Mouse (Mus musculus) erythroblast, embryonic 14.5 days (primary cell): ENCODE data around the gene Nr1d2. TPM values are rescaled to one million over a fixed set of nuclear protein-coding genes. Genes with fewer than 3 reads are reported as not detected.
"Not testable (repeated sequence)": the region's sequence is repeated elsewhere in the genome, so short reads cannot be mapped to it uniquely, and the experiment has no call there.

Source experiments
- H3K27me3 ChIP-seq: 2 replicates; pipeline ENCODE4 v1.6.1; 2012; ENCODE audit warnings: inconsistent platforms; ENCODE audit not compliant: control insufficient read depth
- H3K36me3 ChIP-seq: 2 replicates; pipeline ENCODE4 v1.6.1; 2012; ENCODE audit warnings: mild to moderate bottlenecking, inconsistent platforms; ENCODE audit not compliant: control insufficient read depth
- H3K4me1 ChIP-seq: 2 replicates; pipeline ENCODE4 v1.6.1; 2012; ENCODE audit warnings: inconsistent platforms; ENCODE audit not compliant: control insufficient read depth
- H3K4me3 ChIP-seq: replicated peaks from 2 replicates; pipeline ENCODE3; 2012; ENCODE audit warnings: moderate library complexity, mild to moderate bottlenecking, inconsistent platforms
- H3K9me3 ChIP-seq: 2 replicates; pipeline ENCODE4 v1.6.1; 2012; ENCODE audit warnings: low read length, inconsistent platforms, mixed read lengths; ENCODE audit not compliant: control insufficient read depth
- GATA1 ChIP-seq: IDR thresholded peaks from 2 replicates; pipeline ENCODE4 v1.6.1; 2012; ENCODE audit warnings: low read length, inconsistent platforms, mixed read lengths
- TAL1 ChIP-seq: IDR thresholded peaks from 3 replicates; pipeline ENCODE4 v1.6.1; 2012; ENCODE audit warnings: low read length, inconsistent platforms, mixed read lengths
- polyA plus RNA-seq: library from polyadenylated mRNA; stranded (reverse); fragments of >175 nt; gene quantifications from 2 replicates; pipeline ENCODE4 v1.2.3, GENCODE M21; 2012

Gene Nr1d2
- polyA plus RNA-seq, 1 experiment, result not detected

DNA sequence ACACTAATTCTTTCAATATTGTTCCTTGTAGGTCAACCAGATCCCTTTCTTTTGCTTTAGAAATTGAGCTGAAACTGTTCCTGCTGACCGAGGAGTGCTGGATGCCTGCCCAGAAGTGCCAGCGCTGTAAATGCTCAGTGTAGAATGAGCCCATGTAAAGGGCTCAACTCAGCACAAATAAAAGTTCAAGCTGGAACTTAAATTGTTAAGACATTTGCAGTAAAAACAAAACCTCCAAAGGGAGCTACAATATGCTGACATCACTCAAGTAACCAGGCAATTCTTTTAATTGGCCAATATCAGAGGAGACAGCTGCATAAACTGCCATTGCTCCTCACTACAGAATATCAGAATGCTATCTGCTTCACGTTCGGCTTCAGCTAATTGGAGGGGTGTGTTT is 24.5 kb upstream of the Nr1d2 start:
- Histone ChIP-seq H3K4me3 (no peak overlapping the region), H3K27me3 (no peaks in the 10 kb centered on the region), H3K9me3 (no peaks in the 10 kb centered on the region), H3K4me1 (no peaks in the 10 kb centered on the region; the same call in 1 of the 2 replicates), H3K36me3 (peaks cover 30% of the 10 kb centered on the region)
- TF ChIP-seq TAL1 (no peak), GATA1 (no peak)

DNA sequence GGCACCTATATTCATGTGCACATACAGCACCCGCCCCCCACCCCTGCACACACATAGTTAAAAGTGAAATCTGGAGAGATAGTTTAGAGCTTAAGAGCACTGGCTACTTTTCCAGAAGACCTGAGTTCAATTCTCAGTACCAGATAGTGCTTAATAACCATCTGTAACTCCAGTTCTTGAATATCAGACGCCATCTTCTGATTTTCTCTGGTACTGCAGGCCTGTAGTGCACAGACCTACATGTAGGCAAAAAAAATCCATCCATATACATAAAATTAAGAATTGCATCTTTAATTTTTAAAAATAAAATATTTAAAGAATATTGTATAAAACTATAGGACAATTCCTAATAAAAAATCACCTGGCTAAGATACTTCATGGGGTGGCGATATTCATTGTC is 22.3 kb upstream of the Nr1d2 start:
- no peaks in the 10 kb centered on the region for H3K9me3 ChIP-seq
- no peaks in the 10 kb centered on the region for H3K4me1 ChIP-seq
- H3K36me3 ChIP-seq, result peaks cover 8% of the 10 kb centered on the region
- no peak overlapping the region for H3K4me3 ChIP-seq
- TF ChIP-seq TAL1 (no peak), GATA1 (no peak)
- H3K27me3 ChIP-seq, result no peaks in the 10 kb centered on the region

DNA sequence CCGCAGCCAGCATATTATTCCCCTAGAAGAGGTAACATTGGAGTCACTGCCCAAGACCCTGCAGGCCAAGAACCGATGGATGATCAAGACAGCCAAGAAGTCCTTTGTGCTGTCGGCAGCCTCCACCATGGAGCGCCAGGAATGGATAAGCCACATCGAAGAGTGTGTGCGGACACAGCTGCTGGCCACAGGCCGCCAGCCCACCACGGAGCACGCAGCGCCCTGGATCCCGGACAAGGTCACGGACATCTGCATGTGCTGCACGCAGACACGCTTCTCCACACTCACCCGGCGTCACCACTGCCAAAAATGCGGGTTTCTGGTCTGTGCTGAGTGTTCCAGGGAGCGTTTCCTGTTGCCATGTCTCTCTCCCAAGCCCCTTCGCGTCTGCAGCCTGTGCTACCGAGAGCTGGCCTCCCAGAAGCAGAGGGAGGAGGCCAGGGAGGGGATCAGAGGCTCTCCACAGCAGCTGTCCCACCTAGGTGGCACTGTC is 3.8 kb upstream of the Nr1d2 start:
- H3K9me3 ChIP-seq, result no peaks in the 10 kb centered on the region
- peaks cover 21% of the 10 kb centered on the region for H3K4me1 ChIP-seq
- TF ChIP-seq TAL1, result no peak
- no peak for TF ChIP-seq GATA1
- no peak overlapping the region for H3K4me3 ChIP-seq
- H3K27me3 ChIP-seq, result no peaks in the 10 kb centered on the region
- H3K36me3 ChIP-seq, result no peaks in the 10 kb centered on the region

DNA sequence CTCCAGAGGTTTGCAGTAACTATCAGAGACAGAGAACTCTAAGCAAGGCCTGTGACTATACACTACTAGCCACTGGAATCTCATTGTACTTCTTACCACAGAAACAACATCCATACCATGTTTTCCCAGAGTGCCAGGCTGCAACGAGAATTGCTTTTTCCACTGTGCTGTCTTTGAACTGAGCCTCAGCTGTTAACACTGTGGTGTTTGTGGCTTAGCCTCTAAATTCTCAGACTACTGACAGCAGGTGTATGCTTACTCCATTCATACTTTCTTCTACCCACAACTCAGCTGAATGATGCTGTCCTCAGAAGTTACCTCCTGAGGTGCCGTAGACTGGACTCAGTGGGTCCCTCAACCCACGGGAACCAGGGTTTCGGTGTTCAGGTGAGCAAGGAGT is 2.9 kb upstream of the Nr1d2 start:
- TF ChIP-seq TAL1 (no peak), GATA1 (no peak)
- H3K4me3 ChIP-seq, result no peak overlapping the region
- H3K9me3 ChIP-seq, result no peaks in the 10 kb centered on the region
- no peaks in the 10 kb centered on the region for H3K27me3 ChIP-seq
- no peaks in the 10 kb centered on the region for H3K36me3 ChIP-seq
- peaks cover 21% of the 10 kb centered on the region for H3K4me1 ChIP-seq

DNA sequence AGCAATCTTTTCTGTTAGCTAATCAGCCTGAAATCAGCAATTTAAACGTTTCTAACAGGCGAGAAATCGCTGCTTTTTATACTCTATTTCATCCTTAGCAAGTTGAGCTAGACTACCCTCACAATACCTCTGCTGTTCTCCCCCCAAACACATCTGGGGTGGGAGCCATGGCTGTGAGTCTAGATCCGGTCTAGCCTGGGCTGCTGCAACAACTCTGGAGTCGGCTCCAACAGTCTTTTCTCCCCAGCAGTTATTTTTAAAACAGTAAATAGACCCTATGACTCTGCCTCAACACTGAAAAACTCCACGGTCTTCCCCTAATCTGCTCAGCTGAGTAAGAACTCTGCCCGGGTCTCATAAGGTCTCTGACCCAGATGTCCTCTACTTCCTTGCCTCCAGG is 1.2 kb upstream of the Nr1d2 start:
- TF ChIP-seq GATA1, result no peak
- no peak overlapping the region for H3K4me3 ChIP-seq
- H3K27me3 ChIP-seq, result no peaks in the 10 kb centered on the region
- no peaks in the 10 kb centered on the region for H3K9me3 ChIP-seq
- H3K36me3 ChIP-seq, result no peaks in the 10 kb centered on the region
- H3K4me1 ChIP-seq, result peaks cover 21% of the 10 kb centered on the region

DNA sequence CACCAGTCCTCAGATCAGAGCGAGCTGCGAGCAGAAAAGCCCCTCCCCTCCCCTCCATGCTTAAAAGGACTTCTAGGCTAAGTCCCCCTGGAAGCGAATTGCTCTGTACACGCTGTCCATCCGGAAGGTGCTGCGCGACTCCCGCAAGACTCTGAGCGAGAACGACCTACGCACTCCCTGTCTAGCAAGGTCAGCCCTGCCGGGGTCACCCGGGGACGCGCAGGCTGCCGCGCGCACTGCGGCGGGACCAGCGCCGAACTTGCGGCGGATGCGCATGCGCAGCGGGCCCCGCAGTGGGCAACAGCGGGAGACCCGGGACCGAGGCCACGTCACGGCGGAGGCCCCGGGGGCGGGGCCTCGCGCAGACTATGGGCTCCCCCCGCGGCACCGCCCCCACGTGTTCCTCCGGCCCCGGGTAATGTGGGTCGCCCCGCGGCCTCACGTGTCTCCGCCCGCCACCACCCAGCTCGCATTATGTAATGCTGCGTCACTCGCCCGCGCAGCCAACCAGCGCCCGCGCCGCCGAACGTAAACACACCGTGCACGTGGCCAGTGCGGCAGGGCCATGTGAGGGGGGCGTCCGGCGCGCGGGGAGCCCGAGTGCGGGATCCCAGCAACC is 687 bp downstream of the Nr1d2 start:
- no peak for TF ChIP-seq GATA1
- no peak for TF ChIP-seq TAL1
- peaks cover 21% of the 10 kb centered on the region for H3K4me1 ChIP-seq
- H3K9me3 ChIP-seq, result no peaks in the 10 kb centered on the region
- H3K4me3 ChIP-seq, result peak overlapping the region; percentile 76
- no peaks in the 10 kb centered on the region for H3K36me3 ChIP-seq
- no peaks in the 10 kb centered on the region for H3K27me3 ChIP-seq

DNA sequence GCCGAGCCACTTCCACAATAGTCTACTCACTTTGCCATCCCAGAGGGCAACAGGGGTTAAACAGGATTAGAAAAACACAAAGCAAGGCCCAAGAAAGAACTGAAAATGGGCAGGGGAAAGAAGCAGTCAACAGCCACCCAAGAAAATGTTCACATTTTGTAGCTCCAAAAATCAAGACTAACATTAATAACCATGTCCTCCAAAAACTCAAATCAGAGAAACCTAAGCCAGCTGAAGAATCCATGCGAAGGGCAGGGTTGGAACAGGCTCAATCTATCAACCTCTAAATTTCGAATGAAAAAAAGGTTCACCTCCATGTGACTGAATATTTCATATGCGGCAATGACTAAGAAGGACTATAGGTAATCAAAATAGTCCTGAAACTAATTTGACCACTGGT is 1.5 kb downstream of the Nr1d2 start:
- H3K36me3 ChIP-seq, result no peaks in the 10 kb centered on the region
- TF ChIP-seq TAL1, result no peak
- no peak for TF ChIP-seq GATA1
- H3K27me3 ChIP-seq, result no peaks in the 10 kb centered on the region
- H3K4me1 ChIP-seq, result peaks cover 21% of the 10 kb centered on the region
- no peak overlapping the region for H3K4me3 ChIP-seq
- no peaks in the 10 kb centered on the region for H3K9me3 ChIP-seq

DNA sequence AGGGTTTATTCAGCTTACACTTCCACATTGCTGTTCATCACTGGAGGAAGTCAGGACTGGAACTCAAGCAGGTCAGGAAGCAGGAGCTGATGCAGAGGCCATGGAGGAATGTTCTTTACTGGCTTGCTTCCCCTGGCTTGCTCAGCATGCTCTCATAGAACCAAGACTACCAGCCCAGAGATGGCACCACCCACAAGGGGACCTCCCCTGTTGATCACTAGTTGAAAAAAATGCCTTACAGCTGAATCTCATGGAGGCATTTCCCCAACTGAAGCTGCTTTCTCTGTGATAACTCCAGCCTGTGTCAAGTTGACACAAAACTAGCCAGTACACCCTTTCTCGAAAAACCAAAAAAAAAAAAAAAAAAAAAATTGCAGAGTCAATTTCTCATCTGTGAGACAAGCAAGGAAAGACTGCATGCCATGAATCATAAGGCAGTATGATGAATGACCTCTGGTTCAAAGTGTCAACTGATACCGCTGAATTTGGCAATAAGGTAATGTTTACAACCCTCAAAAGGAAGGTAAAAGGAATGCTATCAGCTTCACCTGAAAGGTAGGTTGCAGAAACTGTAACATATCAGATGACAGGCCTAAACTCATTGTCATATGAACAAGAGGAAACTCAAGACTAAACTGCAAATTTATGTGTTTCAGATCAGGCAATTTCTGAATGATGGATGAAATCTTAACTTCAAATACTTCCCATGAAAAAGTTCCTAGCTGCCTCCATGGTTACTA is 2.3 kb downstream of the Nr1d2 start:
- not testable (repeated sequence) for H3K9me3 ChIP-seq, H3K4me3 ChIP-seq, H3K36me3 ChIP-seq, H3K27me3 ChIP-seq
- H3K4me1 ChIP-seq, result peaks cover 21% of the 10 kb centered on the region

DNA sequence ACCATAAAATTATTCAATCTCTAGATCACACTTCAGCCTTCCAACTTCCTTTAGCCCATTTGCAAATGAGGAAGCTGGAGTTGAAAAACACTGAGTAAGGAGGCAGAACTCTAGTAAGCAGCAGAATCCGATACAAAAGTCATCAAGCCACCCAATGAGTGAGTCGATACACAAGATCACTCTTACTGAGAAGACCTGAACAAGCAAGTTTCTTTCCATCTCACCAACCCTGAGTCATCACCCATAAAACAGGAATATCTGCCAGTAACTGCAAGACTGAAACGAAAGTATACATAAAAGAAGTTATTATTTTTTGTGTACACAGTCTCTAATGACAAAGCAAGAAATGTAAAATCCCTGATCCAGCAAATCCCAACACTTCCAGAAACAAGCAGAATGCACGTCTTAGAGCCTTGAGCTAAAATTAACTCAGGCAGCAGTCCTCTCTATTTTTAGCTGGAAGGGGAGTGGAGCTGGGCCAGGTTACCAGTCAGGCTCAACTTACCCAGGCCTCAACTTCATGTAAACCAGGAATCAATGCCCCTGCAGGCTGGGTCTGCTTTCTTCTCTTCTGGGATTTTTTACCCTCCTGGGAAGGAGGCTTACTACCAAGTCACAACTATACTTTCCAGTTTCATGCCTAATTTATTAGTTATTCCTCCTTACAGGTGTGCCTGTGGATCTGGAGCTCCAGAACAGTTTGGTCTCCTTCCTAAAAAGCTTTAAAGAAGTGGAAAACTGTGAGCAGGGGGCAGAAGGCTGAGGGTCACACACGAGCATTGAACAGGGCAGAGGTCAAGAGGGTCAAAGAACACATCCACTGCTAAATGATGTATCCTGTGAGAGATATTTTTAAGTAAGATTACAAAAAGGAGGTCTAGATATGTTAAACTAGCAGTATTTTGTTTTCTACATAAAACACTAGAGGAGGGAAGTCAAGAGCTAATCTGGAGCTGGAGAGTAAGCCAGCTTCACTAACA is 4.7 kb downstream of the Nr1d2 start:
- no peak overlapping the region for H3K4me3 ChIP-seq

More for the DNA sequence above, 4.7 kb downstream of the Nr1d2 start:
- no peaks in the 10 kb centered on the region for H3K27me3 ChIP-seq
- TF ChIP-seq GATA1 (no peak), TAL1 (no peak)
- no peaks in the 10 kb centered on the region for H3K36me3 ChIP-seq
- peaks cover 16% of the 10 kb centered on the region for H3K4me1 ChIP-seq
- H3K9me3 ChIP-seq, result no peaks in the 10 kb centered on the region
